9 mouse cellular contexts compared by ENCODE assay signal in the genomic region with DNA sequence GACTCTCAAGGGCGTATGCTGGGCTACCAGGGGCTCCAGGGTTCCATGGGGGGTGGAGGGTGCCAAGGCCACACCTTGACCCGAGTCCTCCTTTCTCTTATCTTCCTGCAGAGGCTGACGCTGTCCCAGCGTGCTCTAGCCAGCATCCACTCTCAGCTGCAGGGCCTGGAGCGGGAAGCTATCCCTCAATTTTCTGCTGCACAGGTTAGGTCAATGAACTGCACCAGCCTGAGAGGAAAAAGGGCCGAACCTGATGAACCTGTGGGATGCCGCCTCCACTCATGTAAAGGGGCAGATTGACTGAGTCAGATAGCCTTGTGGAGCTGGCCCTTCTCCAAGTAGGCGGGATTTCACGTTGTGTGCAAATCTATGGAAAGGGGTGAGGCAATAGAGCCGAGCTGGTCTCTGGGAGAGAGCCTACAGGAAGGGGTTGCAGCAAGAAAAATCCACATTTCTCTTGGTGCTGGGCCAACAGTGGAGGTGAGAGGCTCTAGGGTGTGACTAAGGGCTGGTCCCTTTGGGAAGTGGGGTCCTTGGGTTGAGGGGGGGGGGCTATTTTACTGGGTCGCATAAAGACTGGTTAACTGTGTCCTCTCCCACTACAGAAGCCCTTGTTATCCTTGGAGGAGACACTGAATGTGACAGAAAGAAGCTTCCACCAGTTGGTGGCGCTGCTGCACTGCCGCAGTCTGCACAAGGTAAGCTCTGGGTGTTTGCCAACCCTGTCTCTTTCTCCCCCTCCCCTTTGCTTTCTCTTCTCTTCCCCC. TPM values are rescaled to one million over a fixed set of nuclear protein-coding genes. Genes with fewer than 3 reads are reported as not detected.
DNase-seq lines count a peak whose midpoint lies in the region; ATAC-seq and TF ChIP-seq lines count a peak whose summit lies in the region.
"Had no signal": no experiment of that assay in that cellular context is flagged by ENCODE, and none has a peak within 500 bp of the region (broad histone marks: within the 10 kb centered on the region; RNA-seq: fewer than 3 reads in every experiment).

No protein-coding gene starts in this region.

- WGBS in heart, adult 2 months = 27% methylated on average over 13 of the region's 13 CpGs
- 28% methylated on average over 13 of the region's 13 CpGs for WGBS in liver, embryonic 12.5 days (ENCODE audit: insufficient replicate concordance)
- 23% methylated on average over 13 of the region's 13 CpGs for WGBS in stomach, postnatal 0 days

- ATAC-seq in liver, embryonic 12.5 days = peak; percentile 62
- peak; percentile 76 for ATAC-seq in stomach, postnatal 0 days (ENCODE audit: low FRiP score, low TSS enrichment)

- no peak overlapping the region for H3K4me2 ChIP-seq in liver, embryonic 12.5 days
- H3K4me2 ChIP-seq in stomach, postnatal 0 days (replicated peaks; ENCODE audit: low read depth) = peak overlapping the region; percentile 25

- no peaks in the 10 kb centered on the region; the same call in 1 of the 2 replicates for H3K79me2 ChIP-seq in heart, adult 2 months (replicated peaks; ENCODE audit: control insufficient read depth, insufficient read depth, low read length)

- peak; percentile 82; the same call in 1 of the 2 replicates for TF ChIP-seq EP300 in heart, adult 2 months (IDR thresholded peaks at IDR 0.05; ENCODE audit: insufficient read depth, low read depth, low read length)
- no peak for TF ChIP-seq EP300 in stomach, postnatal 0 days (optimal IDR thresholded peaks at IDR 0.05)

- no peak overlapping the region for H3K4me3 ChIP-seq in heart, adult 2 months
- no peak overlapping the region for H3K4me3 ChIP-seq in liver, embryonic 12.5 days
- H3K4me3 ChIP-seq in stomach, postnatal 0 days (ENCODE audit: low read depth, low read length) = no peak overlapping the region
- H3K4me3 ChIP-seq: erythroblast, embryonic 14.5 days had no signal

- H3K36me3 ChIP-seq in heart, adult 2 months (ENCODE audit: control insufficient read depth, insufficient read depth, low read length) = no peaks in the 10 kb centered on the region
- H3K36me3 ChIP-seq in liver, embryonic 12.5 days = no peaks in the 10 kb centered on the region; the same call in 1 of the 2 replicates
- no peaks in the 10 kb centered on the region for H3K36me3 ChIP-seq in stomach, postnatal 0 days (ENCODE audit: control insufficient read depth, insufficient read depth, low read length)

- DNase-seq in A20 (ENCODE audit: low read depth, low spot score) = peak; percentile 80
- DNase-seq in adipocyte (ENCODE audit: low spot score) = peak; percentile 67
- peak; percentile 90 for DNase-seq in embryo, embryonic 10.5 days (ENCODE audit: low spot score)
- peak; percentile 77 to 83 for DNase-seq in heart, adult 2 months
- peak; percentile 62 to 82 for DNase-seq in kidney, adult 8-10 months
- peak; percentile 69 to 80 for DNase-seq in natural killer cell, adult 2 months (ENCODE audit: low spot score in 2 of 2)
- DNase-seq in stomach, postnatal 0 days (ENCODE audit: low spot score) = peak; percentile 85

- H3K27me3 ChIP-seq in heart, adult 2 months (ENCODE audit: control insufficient read depth, insufficient read depth, low read length) = no peaks in the 10 kb centered on the region
- H3K27me3 ChIP-seq in liver, embryonic 12.5 days (replicated peaks) = no peaks in the 10 kb centered on the region
- H3K27me3 ChIP-seq in stomach, postnatal 0 days (ENCODE audit: control insufficient read depth, insufficient read depth, low read length) = no peaks in the 10 kb centered on the region

- H3K9me3 ChIP-seq in liver, embryonic 12.5 days (replicated peaks) = no peaks in the 10 kb centered on the region
- H3K9me3 ChIP-seq in stomach, postnatal 0 days (ENCODE audit: control insufficient read depth, low read length) = no peaks in the 10 kb centered on the region

- TF ChIP-seq CTCF in heart, adult 2 months (IDR thresholded peaks at IDR 0.05) = peak; percentile 85
- TF ChIP-seq CTCF in stomach, postnatal 0 days (IDR thresholded peaks at IDR 0.05; ENCODE audit: low read depth) = peak; percentile 88

- intact Hi-C loops in heart, adult 2 months (cut with DNase I) = loop anchor here (1.0 to 10.0 kb wide), 7 partner anchors 164 to 664 kb away; a partner anchor contains a TSS

- H3K9ac ChIP-seq in heart, adult 2 months (ENCODE audit: low read depth, low read length) = no peak overlapping the region
- H3K9ac ChIP-seq in liver, embryonic 12.5 days = no peak overlapping the region; the same call in 1 of the 2 replicates
- 0 out of 2 replicates have a peak overlapping the region, but pooled peaks have one; percentile 4 for H3K9ac ChIP-seq in stomach, postnatal 0 days (ENCODE audit: low read length)

- H3K27ac ChIP-seq in heart, adult 2 months = no peak overlapping the region
- no peak overlapping the region for H3K27ac ChIP-seq in liver, embryonic 12.5 days
- H3K27ac ChIP-seq in stomach, postnatal 0 days (replicated peaks) = 0 out of 2 replicates have a peak overlapping the region, but pooled peaks have one; percentile 45

- peaks cover 3% of the 10 kb centered on the region; the same call in 1 of the 2 replicates for H3K4me1 ChIP-seq in heart, adult 2 months (ENCODE audit: control insufficient read depth, insufficient read depth, low read length)
- peaks cover 26% of the 10 kb centered on the region for H3K4me1 ChIP-seq in liver, embryonic 12.5 days
- H3K4me1 ChIP-seq in stomach, postnatal 0 days (replicated peaks; ENCODE audit: control insufficient read depth, insufficient read depth) = no peaks in the 10 kb centered on the region

- no peak for TF ChIP-seq POLR2A in heart, adult 2 months (IDR thresholded peaks at IDR 0.05; ENCODE audit: insufficient read depth, low read depth, low read length)

RNA-seq across cellular contexts. Expression of a gene that starts 6.0 kb away (rescaled TPM):
- total RNA-seq in heart, adult 2 months (2021) = 10 to 100 TPM; 31.2 to 36.4 TPM
- 263 and 281 TPM in 2 replicates for polyA plus RNA-seq in heart, adult 2 months (2012; rRNA removed)
- polyA plus RNA-seq in liver, embryonic 12.5 days (2016; fragmentation: Nextera tagmentation; extraction: Ambion mirVana) = 39.3 and 44.5 TPM in 2 replicates
- 14.7 and 20.1 TPM in 2 replicates for polyA plus RNA-seq in stomach, postnatal 0 days (2015; fragmentation: Nextera tagmentation; extraction: Ambion mirVana)

RNA-seq across cellular contexts. Expression of a gene that starts 11.7 kb away (rescaled TPM):
- total RNA-seq in heart, adult 2 months (2021) = 1 to 10 TPM in 1 of 2 experiments, under 1 TPM in 1; 0.91 to 2.6 TPM
- polyA plus RNA-seq in heart, adult 2 months (2012; rRNA removed) = 2.8 and 5.1 TPM in 2 replicates
- 0.48 and 0.77 TPM in 2 replicates for polyA plus RNA-seq in liver, embryonic 12.5 days (2016; fragmentation: Nextera tagmentation; extraction: Ambion mirVana)
- polyA plus RNA-seq in stomach, postnatal 0 days (2015; fragmentation: Nextera tagmentation; extraction: Ambion mirVana) = 4.1 and 4.3 TPM in 2 replicates
- polyA plus RNA-seq: erythroblast, embryonic 14.5 days had no signal

RNA-seq across cellular contexts. Expression of a gene that starts 19.3 kb away (rescaled TPM):
- 1 to 10 TPM; 2.2 to 3.7 TPM for total RNA-seq in heart, adult 2 months (2021)
- polyA plus RNA-seq in heart, adult 2 months (2012; rRNA removed) = 3.3 TPM in 2 replicates
- 1.2 and 1.5 TPM in 2 replicates for polyA plus RNA-seq in liver, embryonic 12.5 days (2016; fragmentation: Nextera tagmentation; extraction: Ambion mirVana)
- polyA plus RNA-seq in stomach, postnatal 0 days (2015; fragmentation: Nextera tagmentation; extraction: Ambion mirVana) = 7.4 and 8.5 TPM in 2 replicates

RNA-seq across cellular contexts. Expression of a gene that starts 33.8 kb away (rescaled TPM):
- total RNA-seq in heart, adult 2 months (2021) = 1 to 10 TPM; 3.1 to 5.8 TPM
- 7.3 and 10.7 TPM in 2 replicates for polyA plus RNA-seq in heart, adult 2 months (2012; rRNA removed)
- polyA plus RNA-seq in liver, embryonic 12.5 days (2016; fragmentation: Nextera tagmentation; extraction: Ambion mirVana) = 10.5 TPM in 2 replicates
- polyA plus RNA-seq in stomach, postnatal 0 days (2015; fragmentation: Nextera tagmentation; extraction: Ambion mirVana) = 119 and 121 TPM in 2 replicates
